Mouse (Mus musculus) limb, embryonic 12.5 days (tissue): ENCODE data around the gene Gck. TPM values are rescaled to one million over a fixed set of nuclear protein-coding genes. Genes with fewer than 3 reads are reported as not detected.

Experiments
- ATAC-seq: fragments of 200-750 bp; cut with Nextera tagmentation; 2 replicates; pipeline ENCODE4 v1.8.0; 2017; ENCODE audit warnings: low read depth, moderate TSS enrichment; ENCODE audit not compliant: insufficient number of reproducible peaks, insufficient read depth, low FRiP score, low TSS enrichment
- H3K27ac ChIP-seq: fragments of 300-500 bp; sonication (generic); 2 replicates; pipeline ENCODE4 v1.5.1; 2016; ENCODE audit warnings: mild to moderate bottlenecking, moderate library complexity
- H3K27me3 ChIP-seq: fragments of 300-500 bp; sonication (generic); 2 replicates; pipeline ENCODE4 v1.6.1; 2016; ENCODE audit warnings: mild to moderate bottlenecking, moderate library complexity
- H3K36me3 ChIP-seq: fragments of 300-500 bp; sonication (generic); 2 replicates; pipeline ENCODE4 v1.6.1; 2016; ENCODE audit warnings: mild to moderate bottlenecking, moderate library complexity
- H3K4me1 ChIP-seq: fragments of 300-500 bp; sonication (generic); replicated peaks from 2 replicates; pipeline ENCODE4 v1.6.1; 2016
- H3K4me2 ChIP-seq: fragments of 300-500 bp; sonication (generic); 2 replicates; pipeline ENCODE4 v1.6.1; 2016; ENCODE audit warnings: mild to moderate bottlenecking, moderate library complexity
- H3K4me3 ChIP-seq: fragments of 300-500 bp; sonication (generic); replicated peaks from 2 replicates; pipeline ENCODE4 v1.5.1; 2016; ENCODE audit warnings: mild to moderate bottlenecking
- H3K9ac ChIP-seq: fragments of 300-500 bp; sonication (generic); replicated peaks from 2 replicates; pipeline ENCODE4 v1.6.1; 2016; ENCODE audit warnings: mild to moderate bottlenecking, moderate library complexity
- H3K9me3 ChIP-seq: fragments of 300-500 bp; sonication (generic); 2 replicates; pipeline ENCODE4 v1.6.1; 2016; ENCODE audit warnings: mild to moderate bottlenecking, moderate library complexity
- WGBS: fragments of 180-500 bp; shearing (Covaris S2); methylation state at CpG from one replicate; pipeline ENCODE4 v1.1.7; 2016; 5-methylcytosine and 5-hydroxymethylcytosine counted together
- polyA plus RNA-seq: library from polyadenylated mRNA; unstranded; fragments of >200 nt; fragmentation: Nextera tagmentation; extraction: Ambion mirVana; gene quantifications from 2 replicates; pipeline ENCODE4 v1.2.1, GENCODE M21; 2016

Gck gene
- polyA plus RNA-seq, 1 experiment from 2014 or later, result 0.78 TPM

- Histone ChIP-seq H3K4me2 (no peak overlapping the region), H3K9ac (no peak overlapping the region), H3K36me3 (no peaks in the 10 kb centered on the region), H3K27me3 (no peaks in the 10 kb centered on the region), H3K27ac (no peak overlapping the region), H3K4me1 (peaks cover 10% of the 10 kb centered on the region; the same call in 1 of the 2 replicates), H3K4me3 (no peak overlapping the region), H3K9me3 (no peaks in the 10 kb centered on the region)
- WGBS, result 87% methylated on average over 2 of the region's 2 CpGs
- ATAC-seq, result no peak
These were observed 30.2 kb upstream of the Gck start for GRCm38 (mm10) chr11:5980108-5980507.

GRCm38 (mm10) chr11:5979088-5979487, 29.2 kb upstream of the Gck start:
- Histone ChIP-seq H3K27me3 (no peaks in the 10 kb centered on the region), H3K36me3 (no peaks in the 10 kb centered on the region), H3K4me3 (no peak overlapping the region), H3K9me3 (no peaks in the 10 kb centered on the region), H3K9ac (no peak overlapping the region), H3K4me2 (no peak overlapping the region), H3K4me1 (peaks cover 10% of the 10 kb centered on the region; the same call in 1 of the 2 replicates), H3K27ac (no peak overlapping the region)
- 78% methylated on average over 7 of the region's 7 CpGs for WGBS
- no peak for ATAC-seq

- peaks cover 32% of the 10 kb centered on the region for H3K4me1 ChIP-seq
- no peak for ATAC-seq
These were observed 26.2 kb upstream of the Gck start for GRCm38 (mm10) chr11:5976106-5976505.

DNA sequence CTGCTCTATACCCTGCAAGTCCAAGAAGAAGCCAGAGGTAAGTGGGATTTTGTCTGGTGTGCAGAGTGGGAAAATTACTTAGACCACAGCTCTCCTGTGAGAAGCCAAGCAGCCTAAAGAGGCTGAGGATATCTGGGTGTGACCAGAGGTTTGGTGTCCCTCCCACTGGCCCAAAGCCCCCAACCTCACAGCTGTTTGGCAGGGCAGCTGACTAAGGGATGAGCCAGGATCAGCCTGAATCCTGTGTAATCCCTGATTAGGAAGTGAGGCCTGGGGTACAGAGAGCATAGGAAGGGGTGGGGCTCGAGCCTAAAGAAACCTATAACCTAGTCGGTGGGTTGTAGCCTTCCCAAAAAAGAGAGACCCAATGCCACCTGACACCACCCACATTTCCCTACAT, 25.2 kb upstream of the Gck start:
- no peaks in the 10 kb centered on the region for H3K9me3 ChIP-seq
- no peak overlapping the region for H3K27ac ChIP-seq
- WGBS, result 53% methylated on average over 2 of the region's 2 CpGs
- no peak overlapping the region for H3K9ac ChIP-seq
- H3K4me2 ChIP-seq, result no peak overlapping the region
- peaks cover 40% of the 10 kb centered on the region for H3K4me1 ChIP-seq
- H3K27me3 ChIP-seq, result no peaks in the 10 kb centered on the region
- H3K4me3 ChIP-seq, result no peak overlapping the region
- H3K36me3 ChIP-seq, result peaks cover 17% of the 10 kb centered on the region
- no peak for ATAC-seq

More at GRCm38 (mm10) chr11:5976106-5976505, 26.2 kb upstream of the Gck start:
- no peak overlapping the region for H3K4me2 ChIP-seq
- no peak overlapping the region for H3K4me3 ChIP-seq
- WGBS, result 17% methylated on average over 9 of the region's 9 CpGs
- H3K27me3 ChIP-seq, result no peaks in the 10 kb centered on the region
- no peaks in the 10 kb centered on the region for H3K9me3 ChIP-seq
- H3K9ac ChIP-seq, result 0 out of 2 replicates have a peak overlapping the region, but pooled peaks have one; percentile 18
- peaks cover 7% of the 10 kb centered on the region for H3K36me3 ChIP-seq
- H3K27ac ChIP-seq, result no peak overlapping the region

GRCm38 (mm10) chr11:5974053-5974452, 24.2 kb upstream of the Gck start:
- Histone ChIP-seq H3K9me3 (no peaks in the 10 kb centered on the region), H3K4me1 (peaks cover 40% of the 10 kb centered on the region), H3K4me2 (no peak overlapping the region), H3K4me3 (no peak overlapping the region), H3K27ac (no peak overlapping the region), H3K27me3 (no peaks in the 10 kb centered on the region), H3K9ac (no peak overlapping the region), H3K36me3 (peaks cover 26% of the 10 kb centered on the region)
- no peak for ATAC-seq
- WGBS, result 79% methylated on average over 6 of the region's 6 CpGs

DNA sequence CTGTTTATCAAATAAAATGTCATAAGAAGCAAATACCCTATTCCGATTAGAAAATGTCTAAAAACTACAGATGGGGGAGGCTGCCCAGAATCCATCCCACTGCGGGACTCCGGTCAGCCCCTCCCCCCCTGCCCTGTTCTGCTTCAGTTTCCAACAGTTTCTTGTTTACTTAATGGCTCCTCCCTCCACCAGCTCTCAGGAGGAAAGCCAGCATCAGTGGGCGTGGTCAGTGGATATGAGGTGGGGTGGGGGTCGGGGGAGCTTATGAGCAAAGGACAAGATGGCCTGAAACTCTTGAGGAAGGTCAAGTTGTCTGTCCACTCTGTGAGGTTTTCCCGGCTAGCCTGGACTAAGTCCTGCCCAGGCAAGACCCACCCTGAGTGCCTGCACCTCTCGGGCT, 23.3 kb upstream of the Gck start:
- ATAC-seq, result no peak
- Histone ChIP-seq H3K36me3 (peaks cover 35% of the 10 kb centered on the region), H3K4me3 (no peak overlapping the region), H3K4me1 (peaks cover 40% of the 10 kb centered on the region), H3K4me2 (no peak overlapping the region), H3K27me3 (no peaks in the 10 kb centered on the region), H3K9me3 (no peaks in the 10 kb centered on the region), H3K27ac (no peak overlapping the region; the same call in 1 of the 2 replicates), H3K9ac (no peak overlapping the region)
- 52% methylated on average over 7 of the region's 7 CpGs for WGBS

GRCm38 (mm10) chr11:5971202-5971601, 21.3 kb upstream of the Gck start:
- no peaks in the 10 kb centered on the region for H3K9me3 ChIP-seq
- peaks cover 37% of the 10 kb centered on the region for H3K4me1 ChIP-seq
- no peak overlapping the region for H3K4me2 ChIP-seq
- peaks cover 54% of the 10 kb centered on the region for H3K36me3 ChIP-seq
- H3K9ac ChIP-seq, result 0 out of 2 replicates have a peak overlapping the region, but pooled peaks have one; percentile 18
- 35% methylated on average over 7 of the region's 7 CpGs for WGBS
- H3K27me3 ChIP-seq, result no peaks in the 10 kb centered on the region
- H3K27ac ChIP-seq, result peak overlapping the region; percentile 35; the same call in 1 of the 2 replicates
- no peak overlapping the region for H3K4me3 ChIP-seq
- no peak for ATAC-seq

DNA sequence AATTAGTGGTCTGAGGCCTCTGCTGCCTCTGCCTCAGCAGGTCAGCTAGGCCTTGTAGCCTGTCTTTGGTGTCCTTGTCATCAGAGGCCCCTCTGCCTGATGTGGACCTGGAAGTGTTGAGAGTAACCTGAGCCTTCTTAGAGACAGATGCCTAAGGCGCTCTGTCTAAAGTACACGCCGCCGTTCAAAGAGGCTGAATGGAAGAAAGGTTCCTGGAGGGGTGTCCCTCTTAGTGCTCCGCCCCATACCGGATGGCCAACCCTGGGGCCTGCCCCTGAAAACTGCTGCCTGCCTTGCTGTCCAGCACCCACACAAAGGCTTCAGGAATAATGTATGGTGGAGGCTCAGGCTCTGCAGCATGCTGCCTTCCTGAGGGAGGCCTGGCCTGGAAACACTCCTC, 18.3 kb upstream of the Gck start:
- Histone ChIP-seq H3K4me3 (no peak overlapping the region), H3K4me1 (peaks cover 29% of the 10 kb centered on the region), H3K27me3 (no peaks in the 10 kb centered on the region), H3K9me3 (no peaks in the 10 kb centered on the region), H3K27ac (no peak overlapping the region), H3K36me3 (peaks cover 84% of the 10 kb centered on the region), H3K4me2 (no peak overlapping the region), H3K9ac (no peak overlapping the region)
- 67% methylated on average over 6 of the region's 6 CpGs for WGBS
- ATAC-seq, result no peak

- H3K27me3 ChIP-seq, result no peaks in the 10 kb centered on the region
- WGBS, result 94% methylated on average over 3 of the region's 3 CpGs
- no peak overlapping the region for H3K27ac ChIP-seq
- ATAC-seq, result no peak
- peaks cover 14% of the 10 kb centered on the region for H3K4me1 ChIP-seq
- H3K36me3 ChIP-seq, result peaks cover 94% of the 10 kb centered on the region
- H3K4me2 ChIP-seq, result no peak overlapping the region
- no peak overlapping the region for H3K4me3 ChIP-seq
- H3K9me3 ChIP-seq, result no peaks in the 10 kb centered on the region
- H3K9ac ChIP-seq, result no peak overlapping the region
These were observed 16.9 kb upstream of the Gck start for GRCm38 (mm10) chr11:5966751-5967150.

- Histone ChIP-seq H3K4me1 (peaks cover 5% of the 10 kb centered on the region), H3K27me3 (no peaks in the 10 kb centered on the region), H3K4me2 (no peak overlapping the region), H3K27ac (no peak overlapping the region), H3K9me3 (no peaks in the 10 kb centered on the region), H3K4me3 (no peak overlapping the region), H3K36me3 (peaks cover 98% of the 10 kb centered on the region), H3K9ac (no peak overlapping the region)
- ATAC-seq, result no peak
- WGBS, result 88% methylated on average over 11 of the region's 11 CpGs
These were observed 16.0 kb upstream of the Gck start for GRCm38 (mm10) chr11:5965865-5966264.

- no peak for ATAC-seq
- Histone ChIP-seq H3K27me3 (no peaks in the 10 kb centered on the region), H3K9ac (no peak overlapping the region), H3K4me3 (no peak overlapping the region), H3K9me3 (no peaks in the 10 kb centered on the region), H3K36me3 (peaks cover 69% of the 10 kb centered on the region), H3K4me1 (peaks cover 13% of the 10 kb centered on the region), H3K27ac (no peak overlapping the region), H3K4me2 (no peak overlapping the region)
- WGBS, result 75% methylated on average over 2 of the region's 2 CpGs
These were observed 10.2 kb upstream of the Gck start for GRCm38 (mm10) chr11:5960051-5960450.

DNA sequence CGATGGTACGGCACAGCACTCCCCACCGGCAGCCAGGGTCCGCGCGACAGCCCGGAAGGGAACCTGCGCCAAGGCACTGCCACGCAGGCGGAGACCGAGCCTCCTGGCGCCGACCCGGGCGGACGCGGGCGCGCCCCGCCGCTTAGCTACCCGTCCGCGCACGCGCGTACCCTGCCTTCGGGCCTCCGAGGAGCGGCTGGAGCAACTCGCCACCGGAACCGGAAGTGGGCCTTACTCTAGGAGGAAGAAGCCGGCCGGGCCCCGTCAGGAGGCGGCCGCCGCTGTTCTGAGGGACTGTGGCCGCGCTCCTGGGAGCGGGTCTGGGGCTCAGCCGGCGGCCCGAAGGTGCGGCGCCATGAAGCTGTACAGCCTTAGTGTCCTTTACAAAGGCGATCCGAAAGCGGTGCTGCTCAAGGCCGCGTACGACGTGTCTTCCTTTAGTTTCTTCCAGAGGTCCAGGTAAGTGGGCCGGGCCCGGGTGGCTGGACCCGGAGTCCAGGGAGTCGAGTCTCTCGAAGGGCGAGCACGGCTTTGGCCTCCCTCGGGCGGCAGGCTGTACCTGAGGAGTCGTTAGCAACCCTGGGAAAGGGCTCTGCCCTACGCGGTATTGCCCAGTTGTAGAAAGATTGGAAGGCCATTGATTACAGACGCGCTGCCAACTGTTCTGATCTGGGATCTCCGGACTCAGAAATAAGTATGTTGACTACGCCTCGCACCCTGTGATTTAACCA, 5.8 kb upstream of the Gck start, which contains the start of gene Ykt6:
TSS of gene Ykt6 (plus strand) at position 148 of the 731 bp plus-strand sequence.
- Histone ChIP-seq H3K4me1 (peaks cover 17% of the 10 kb centered on the region), H3K36me3 (peaks cover 25% of the 10 kb centered on the region), H3K4me3 (peak within 1 kb of the TSS; percentile 91), H3K4me2 (peak within 1 kb of the TSS; percentile 82), H3K9me3 (no peaks in the 10 kb centered on the region), H3K27ac (peak within 1 kb of the TSS; percentile 94), H3K9ac (peak within 1 kb of the TSS; percentile 84), H3K27me3 (no peaks in the 10 kb centered on the region)
- peak; percentile 91 for ATAC-seq
- WGBS, result under 1% methylated on average over 71 of the region's 71 CpGs
